In the genomic region with DNA sequence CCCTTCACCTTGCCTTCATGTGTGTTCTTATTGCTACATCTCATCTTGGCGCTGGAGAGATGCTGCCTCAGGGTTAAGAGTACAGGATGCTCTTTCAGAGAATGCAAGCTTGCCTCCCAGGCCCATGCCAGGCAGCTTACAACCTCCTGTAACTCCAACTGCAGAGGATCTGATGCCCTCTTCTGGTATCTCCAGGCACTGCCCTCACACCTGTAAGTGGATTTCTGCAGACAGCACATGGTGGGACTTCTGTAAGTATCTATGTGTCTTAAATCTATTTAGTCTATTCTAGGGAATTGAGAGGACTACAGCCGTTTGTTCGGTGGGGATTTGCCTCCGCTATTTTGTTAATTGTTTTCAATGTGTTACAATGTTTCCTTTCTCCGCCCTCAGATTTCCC, we compare ENCODE assay signal across 8 mouse cellular contexts. TPM values are rescaled to one million over a fixed set of nuclear protein-coding genes. Genes with fewer than 3 reads are reported as not detected.
DNase-seq lines count a peak whose midpoint lies in the region; ATAC-seq and TF ChIP-seq lines count a peak whose summit lies in the region.
"Had no signal": no experiment of that assay in that cellular context is flagged by ENCODE, and none has a peak within 500 bp of the region (broad histone marks: within the 10 kb centered on the region; RNA-seq: fewer than 3 reads in every experiment).

No protein-coding gene starts in this region.

- H3K4me2 ChIP-seq in stomach, postnatal 0 days (replicated peaks; ENCODE audit: low read depth), result no peak overlapping the region

- H3K9ac ChIP-seq in stomach, postnatal 0 days (ENCODE audit: low read length), result no peak overlapping the region

- no peak overlapping the region for H3K27ac ChIP-seq in embryonic facial prominence, embryonic 10.5 days (replicated peaks)
- H3K27ac ChIP-seq in stomach, postnatal 0 days (replicated peaks), result no peak overlapping the region

- ATAC-seq in stomach, postnatal 0 days (ENCODE audit: low FRiP score, low TSS enrichment), result no peak

- WGBS in embryonic facial prominence, embryonic 10.5 days, result 63% methylated on average over 5 of the region's 5 CpGs
- 58% methylated on average over 5 of the region's 5 CpGs for WGBS in stomach, postnatal 0 days

- peak; percentile 80 for TF ChIP-seq CTCF in stomach, postnatal 0 days (IDR thresholded peaks at IDR 0.05; ENCODE audit: low read depth)

- DNase-seq in ovary, postnatal 14 days (ENCODE audit: low spot score), result peak; percentile 28
- DNase-seq in ovary, adult 18-20 months (ENCODE audit: low spot score), result no peak
- peak; percentile 10 for DNase-seq in adrenal gland, adult 8-10 months
- peak; percentile 53 for DNase-seq in embryonic facial prominence, embryonic 10.5 days (ENCODE audit: low spot score)
- peak; percentile 34 to 71 for DNase-seq in kidney, postnatal 36 days
- DNase-seq in lung, postnatal 36 days, result peak; percentile 47
- peak; percentile 41 for DNase-seq in stomach, postnatal 0 days (ENCODE audit: low spot score)

- H3K4me3 ChIP-seq in embryonic facial prominence, embryonic 10.5 days, result no peak overlapping the region
- H3K4me3 ChIP-seq in stomach, postnatal 0 days (ENCODE audit: low read depth, low read length), result no peak overlapping the region
- H3K4me3 ChIP-seq: megakaryocyte, embryonic 14.5 days had no signal

- no peaks in the 10 kb centered on the region for H3K36me3 ChIP-seq in embryonic facial prominence, embryonic 10.5 days (replicated peaks)
- H3K36me3 ChIP-seq in stomach, postnatal 0 days (ENCODE audit: control insufficient read depth, insufficient read depth, low read length), result no peaks in the 10 kb centered on the region

- H3K9me3 ChIP-seq in embryonic facial prominence, embryonic 10.5 days, result no peaks in the 10 kb centered on the region
- H3K9me3 ChIP-seq in stomach, postnatal 0 days (ENCODE audit: control insufficient read depth, low read length), result no peaks in the 10 kb centered on the region

- no peak for TF ChIP-seq EP300 in stomach, postnatal 0 days (optimal IDR thresholded peaks at IDR 0.05)

- no peaks in the 10 kb centered on the region for H3K27me3 ChIP-seq in embryonic facial prominence, embryonic 10.5 days (replicated peaks; ENCODE audit: low read depth, poor library complexity, severe bottlenecking)
- no peaks in the 10 kb centered on the region for H3K27me3 ChIP-seq in stomach, postnatal 0 days (ENCODE audit: control insufficient read depth, insufficient read depth, low read length)

- H3K4me1 ChIP-seq in embryonic facial prominence, embryonic 10.5 days, result no peaks in the 10 kb centered on the region
- no peaks in the 10 kb centered on the region for H3K4me1 ChIP-seq in stomach, postnatal 0 days (replicated peaks; ENCODE audit: control insufficient read depth, insufficient read depth)
- H3K4me1 ChIP-seq: megakaryocyte, embryonic 14.5 days had no signal

RNA-seq across cellular contexts. Expression of a gene that starts 7.8 kb away (rescaled TPM):
- not detected for total RNA-seq in adrenal gland, adult 8-10 months (2022)
- not detected in 2 replicates for polyA plus RNA-seq in embryonic facial prominence, embryonic 10.5 days (2016; fragmentation: Nextera tagmentation; extraction: Ambion mirVana)
- not detected in 2 replicates for polyA plus RNA-seq in stomach, postnatal 0 days (2015; fragmentation: Nextera tagmentation; extraction: Ambion mirVana)

RNA-seq across cellular contexts. Expression of a gene that starts 29.9 kb away (rescaled TPM):
- not detected for total RNA-seq in adrenal gland, adult 8-10 months (2022)
- polyA plus RNA-seq in embryonic facial prominence, embryonic 10.5 days (2016; fragmentation: Nextera tagmentation; extraction: Ambion mirVana), result not detected in 2 replicates
- polyA plus RNA-seq in stomach, postnatal 0 days (2015; fragmentation: Nextera tagmentation; extraction: Ambion mirVana), result 0.12 TPM in 2 replicates

RNA-seq across cellular contexts. Expression of a gene that starts 44.9 kb away (rescaled TPM):
- not detected for total RNA-seq in adrenal gland, adult 8-10 months (2022)
- polyA plus RNA-seq in embryonic facial prominence, embryonic 10.5 days (2016; fragmentation: Nextera tagmentation; extraction: Ambion mirVana), result 0.06 TPM in 1 of 2 replicates, not detected in the other
- not detected in 2 replicates for polyA plus RNA-seq in stomach, postnatal 0 days (2015; fragmentation: Nextera tagmentation; extraction: Ambion mirVana)

RNA-seq across cellular contexts. Expression of a gene that starts 49.0 kb away (rescaled TPM):
- 1 to 10 TPM; 1.6 to 3.5 (median 2.2) TPM for total RNA-seq in adrenal gland, adult 8-10 months (2022)
- 0.10 and 0.12 TPM in 2 replicates for polyA plus RNA-seq in embryonic facial prominence, embryonic 10.5 days (2016; fragmentation: Nextera tagmentation; extraction: Ambion mirVana)
- 0.25 and 0.33 TPM in 2 replicates for polyA plus RNA-seq in stomach, postnatal 0 days (2015; fragmentation: Nextera tagmentation; extraction: Ambion mirVana)

RNA-seq across cellular contexts. Expression of a gene that starts 58.1 kb away (rescaled TPM):
- total RNA-seq in adrenal gland, adult 8-10 months (2022), result not detected
- 0.15 TPM in 1 of 2 replicates, not detected in the other for polyA plus RNA-seq in embryonic facial prominence, embryonic 10.5 days (2016; fragmentation: Nextera tagmentation; extraction: Ambion mirVana)
- polyA plus RNA-seq in stomach, postnatal 0 days (2015; fragmentation: Nextera tagmentation; extraction: Ambion mirVana), result not detected in 2 replicates
